Mouse (Mus musculus) hindbrain, embryonic 16.5 days (tissue): ENCODE measurements around the gene Ccdc170. TPM values are rescaled to one million over a fixed set of nuclear protein-coding genes. Genes with fewer than 3 reads are reported as not detected.
A peak's percentile ranks its signal among the peaks of the same experiment; 100 is the strongest.

Experiments used
- ATAC-seq: fragments of 200-750 bp; cut with Nextera tagmentation; 2 replicates; pipeline ENCODE4 v1.8.0; 2017; ENCODE audit warnings: moderate TSS enrichment, moderate library complexity
- H3K27ac ChIP-seq: fragments of 300-500 bp; sonication (generic); 2 replicates; pipeline ENCODE4 v1.5.1; 2014; ENCODE audit warnings: low read depth, mild to moderate bottlenecking, control low read depth, low read length, moderate library complexity
- H3K27me3 ChIP-seq: fragments of 300-500 bp; sonication (generic); replicated peaks from 2 replicates; pipeline ENCODE4 v1.6.1; 2014; ENCODE audit warnings: low read length; ENCODE audit not compliant: control insufficient read depth, insufficient read depth
- H3K36me3 ChIP-seq: fragments of 300-500 bp; sonication (generic); 2 replicates; pipeline ENCODE4 v1.6.1; 2014; ENCODE audit warnings: mild to moderate bottlenecking, low read length, moderate library complexity, mixed read lengths; ENCODE audit not compliant: control insufficient read depth, insufficient read depth
- H3K4me1 ChIP-seq: fragments of 300-500 bp; sonication (generic); 2 replicates; pipeline ENCODE4 v1.6.1; 2014; ENCODE audit warnings: low read depth, low read length; ENCODE audit not compliant: control insufficient read depth, insufficient read depth
- H3K4me2 ChIP-seq: fragments of 300-500 bp; sonication (generic); 2 replicates; pipeline ENCODE4 v1.6.1; 2014; ENCODE audit warnings: mild to moderate bottlenecking, low read length, control low read depth, moderate library complexity
- H3K4me3 ChIP-seq: fragments of 300-500 bp; sonication (generic); 2 replicates; pipeline ENCODE4 v1.5.1; 2014; ENCODE audit warnings: mild to moderate bottlenecking, low read length, control low read depth, moderate library complexity
- H3K9ac ChIP-seq: fragments of 300-500 bp; sonication (generic); 2 replicates; pipeline ENCODE4 v1.6.1; 2014; ENCODE audit warnings: low read depth, mild to moderate bottlenecking, control low read depth, low read length, moderate library complexity
- H3K9me3 ChIP-seq: fragments of 300-500 bp; sonication (generic); 2 replicates; pipeline ENCODE4 v1.6.1; 2014; ENCODE audit warnings: mild to moderate bottlenecking, low read length, moderate library complexity; ENCODE audit not compliant: control insufficient read depth
- WGBS: fragments of 180-500 bp; shearing (Covaris S2); extraction: QIAGEN DNeasy Blood & Tissue Kit; methylation state at CpG from one replicate; pipeline ENCODE4 v1.1.7; 2014; 5-methylcytosine and 5-hydroxymethylcytosine counted together
- polyA plus RNA-seq: library from polyadenylated mRNA; unstranded; fragments of >200 nt; fragmentation: Nextera tagmentation; extraction: Ambion mirVana; gene quantifications from 2 replicates; pipeline ENCODE4 v1.2.1, GENCODE M21; 2015

Ccdc170 gene
- polyA plus RNA-seq, 1 experiment from 2014 or later = 0.54 TPM

GRCm38 (mm10) chr10:4571304-4571703 lies 89.0 kb downstream of the Ccdc170 start:
- ATAC-seq = no peak; the same call in 1 of the 2 replicates
- no peak overlapping the region for H3K4me3 ChIP-seq
- no peaks in the 10 kb centered on the region for H3K27me3 ChIP-seq
- no peak overlapping the region for H3K27ac ChIP-seq
- WGBS = 68% methylated on average over 4 of the region's 4 CpGs
- no peak overlapping the region for H3K4me2 ChIP-seq
- H3K9ac ChIP-seq = no peak overlapping the region
- H3K4me1 ChIP-seq = no peaks in the 10 kb centered on the region
- 0 out of 2 replicates have a peak, but pooled peaks cover 2% of the 10 kb centered on the region for H3K9me3 ChIP-seq
- H3K36me3 ChIP-seq = no peaks in the 10 kb centered on the region

- Histone ChIP-seq H3K4me1 (no peaks in the 10 kb centered on the region), H3K4me2 (no peak overlapping the region), H3K4me3 (no peak overlapping the region), H3K27me3 (no peaks in the 10 kb centered on the region), H3K27ac (no peak overlapping the region), H3K9me3 (no peaks in the 10 kb centered on the region), H3K9ac (no peak overlapping the region), H3K36me3 (no peaks in the 10 kb centered on the region)
- ATAC-seq = peak; percentile 81
- WGBS = 55% methylated on average over 5 of the region's 5 CpGs
These were observed 99.6 kb downstream of the Ccdc170 start for GRCm38 (mm10) chr10:4581905-4582304.

- Histone ChIP-seq H3K9ac (no peak overlapping the region), H3K4me3 (no peak overlapping the region), H3K9me3 (no peaks in the 10 kb centered on the region), H3K27me3 (no peaks in the 10 kb centered on the region), H3K4me2 (no peak overlapping the region), H3K36me3 (no peaks in the 10 kb centered on the region), H3K27ac (no peak overlapping the region), H3K4me1 (no peaks in the 10 kb centered on the region)
- WGBS = 91% methylated on average over 6 of the region's 6 CpGs
- ATAC-seq = no peak
These were observed 104.4 kb downstream of the Ccdc170 start for GRCm38 (mm10) chr10:4586691-4587090.

- peak; percentile 40; the same call in 1 of the 2 replicates for ATAC-seq
- 74% methylated on average over 4 of the region's 4 CpGs for WGBS
- H3K9me3 ChIP-seq = no peaks in the 10 kb centered on the region
These were observed 107.3 kb downstream of the Ccdc170 start for GRCm38 (mm10) chr10:4589576-4589975.

GRCm38 (mm10) chr10:4590956-4591355 lies 108.7 kb downstream of the Ccdc170 start:
- Histone ChIP-seq H3K27ac (no peak overlapping the region), H3K36me3 (no peaks in the 10 kb centered on the region), H3K9me3 (no peaks in the 10 kb centered on the region), H3K4me3 (no peak overlapping the region), H3K4me2 (no peak overlapping the region), H3K27me3 (no peaks in the 10 kb centered on the region), H3K9ac (no peak overlapping the region), H3K4me1 (no peaks in the 10 kb centered on the region)
- no peak for ATAC-seq
- WGBS = 88% methylated on average over 8 of the region's 8 CpGs

More at GRCm38 (mm10) chr10:4589576-4589975, 107.3 kb downstream of the Ccdc170 start:
- Histone ChIP-seq H3K9ac (no peak overlapping the region), H3K27ac (no peak overlapping the region), H3K4me3 (no peak overlapping the region), H3K27me3 (no peaks in the 10 kb centered on the region), H3K4me1 (no peaks in the 10 kb centered on the region), H3K36me3 (no peaks in the 10 kb centered on the region), H3K4me2 (no peak overlapping the region)

GRCm38 (mm10) chr10:4593828-4594227 lies 111.5 kb downstream of the Ccdc170 start:
- Histone ChIP-seq H3K4me2 (no peak overlapping the region), H3K4me1 (no peaks in the 10 kb centered on the region), H3K27me3 (no peaks in the 10 kb centered on the region), H3K27ac (no peak overlapping the region), H3K36me3 (no peaks in the 10 kb centered on the region), H3K9me3 (no peaks in the 10 kb centered on the region), H3K4me3 (no peak overlapping the region), H3K9ac (no peak overlapping the region)
- ATAC-seq = no peak
- WGBS = 68% methylated on average over 4 of the region's 4 CpGs

- no peaks in the 10 kb centered on the region for H3K9me3 ChIP-seq
- no peak overlapping the region for H3K27ac ChIP-seq
- WGBS = 96% methylated on average over 4 of the region's 4 CpGs
- no peaks in the 10 kb centered on the region for H3K36me3 ChIP-seq
- H3K4me3 ChIP-seq = no peak overlapping the region
- H3K9ac ChIP-seq = no peak overlapping the region
- ATAC-seq = no peak
- H3K4me2 ChIP-seq = no peak overlapping the region
- no peaks in the 10 kb centered on the region for H3K4me1 ChIP-seq
- no peaks in the 10 kb centered on the region for H3K27me3 ChIP-seq
These were observed 114.9 kb downstream of the Ccdc170 start for GRCm38 (mm10) chr10:4597211-4597610.

GRCm38 (mm10) chr10:4598244-4598842 lies 116.0 kb downstream of the Ccdc170 start:
- Histone ChIP-seq H3K36me3 (no peaks in the 10 kb centered on the region), H3K27ac (no peak overlapping the region), H3K27me3 (no peaks in the 10 kb centered on the region), H3K4me3 (no peak overlapping the region), H3K9ac (no peak overlapping the region), H3K4me2 (no peak overlapping the region), H3K9me3 (no peaks in the 10 kb centered on the region), H3K4me1 (no peaks in the 10 kb centered on the region)
- WGBS = 66% methylated on average over 10 of the region's 10 CpGs
- ATAC-seq = peak; percentile 61

GRCm38 (mm10) chr10:4598916-4599315 lies 116.6 kb downstream of the Ccdc170 start:
- no peak for ATAC-seq
- H3K27me3 ChIP-seq = no peaks in the 10 kb centered on the region

More at GRCm38 (mm10) chr10:4598916-4599315, 116.6 kb downstream of the Ccdc170 start:
- H3K4me1 ChIP-seq = no peaks in the 10 kb centered on the region
- H3K4me3 ChIP-seq = no peak overlapping the region
- H3K9ac ChIP-seq = no peak overlapping the region
- H3K27ac ChIP-seq = no peak overlapping the region
- 84% methylated on average over 12 of the region's 12 CpGs for WGBS
- no peak overlapping the region for H3K4me2 ChIP-seq
- H3K9me3 ChIP-seq = no peaks in the 10 kb centered on the region
- no peaks in the 10 kb centered on the region for H3K36me3 ChIP-seq
